Mouse (Mus musculus) lung, postnatal 0 days (tissue): ENCODE results near the gene Tor1aip1. TPM values are rescaled to one million over a fixed set of nuclear protein-coding genes. Genes with fewer than 3 reads are reported as not detected.
A peak's percentile ranks its signal among the peaks of the same experiment; 100 is the strongest.

Source experiments
- ATAC-seq: fragments of 200-750 bp; cut with Nextera tagmentation; 2 replicates; pipeline ENCODE4 v1.8.0; 2017; ENCODE audit warnings: moderate library complexity
- DNase-seq: peaks from one replicate; pipeline ENCODE4 v3.0.0-alpha.2; 2016; ENCODE audit warnings: low spot score
- H3K27ac ChIP-seq: fragments of 300-500 bp; sonication (generic); 2 replicates; pipeline ENCODE4 v1.5.1; 2014; ENCODE audit warnings: antibody characterized with exemption, mild to moderate bottlenecking, low read length, mixed read lengths
- H3K27me3 ChIP-seq: fragments of 300-500 bp; sonication (generic); replicated peaks from 2 replicates; pipeline ENCODE4 v1.6.1; 2014; ENCODE audit warnings: low read length, mixed read lengths; ENCODE audit not compliant: insufficient read depth
- H3K36me3 ChIP-seq: fragments of 300-500 bp; sonication (generic); 2 replicates; pipeline ENCODE4 v1.6.1; 2014; ENCODE audit warnings: low read length, mixed read lengths; ENCODE audit not compliant: insufficient read depth
- H3K4me1 ChIP-seq: fragments of 300-500 bp; sonication (generic); 2 replicates; pipeline ENCODE4 v1.6.1; 2014; ENCODE audit warnings: antibody characterized with exemption, low read depth, low read length, mixed read lengths; ENCODE audit not compliant: insufficient read depth
- H3K4me2 ChIP-seq: fragments of 300-500 bp; sonication (generic); replicated peaks from 2 replicates; pipeline ENCODE4 v1.6.1; 2014; ENCODE audit warnings: low read depth, mild to moderate bottlenecking, low read length, moderate library complexity, mixed read lengths
- H3K4me3 ChIP-seq: fragments of 300-500 bp; sonication (generic); 2 replicates; pipeline ENCODE4 v1.5.1; 2014; ENCODE audit warnings: low read depth, low read length
- H3K9ac ChIP-seq: fragments of 300-500 bp; sonication (generic); replicated peaks from 2 replicates; pipeline ENCODE4 v1.6.1; 2014; ENCODE audit warnings: low read depth, mild to moderate bottlenecking
- H3K9me3 ChIP-seq: fragments of 300-500 bp; sonication (generic); 2 replicates; pipeline ENCODE4 v1.6.1; 2016; ENCODE audit warnings: low read length, mixed read lengths
- CTCF ChIP-seq: IDR thresholded peaks from 2 replicates; pipeline ENCODE4 v1.5.1; 2016; ENCODE audit warnings: antibody characterized with exemption, mild to moderate bottlenecking
- EP300 ChIP-seq: IDR thresholded peaks from 2 replicates; pipeline ENCODE4 v1.6.1; 2016; ENCODE audit warnings: antibody characterized with exemption, mild to moderate bottlenecking, control low read depth
- WGBS: fragments of 180-500 bp; shearing (Covaris S2); extraction: QIAGEN DNeasy Blood & Tissue Kit; methylation state at CpG from one replicate; pipeline ENCODE4 v1.1.7; 2014; 5-methylcytosine and 5-hydroxymethylcytosine counted together
- polyA plus RNA-seq: library from polyadenylated mRNA; unstranded; fragments of >200 nt; fragmentation: Nextera tagmentation; extraction: Ambion mirVana; gene quantifications from 2 replicates; pipeline ENCODE4 v1.2.1, GENCODE M21; 2015

Tor1aip1 gene
- polyA plus RNA-seq, 1 experiment from 2014 or later, result 54.8 TPM

DNA sequence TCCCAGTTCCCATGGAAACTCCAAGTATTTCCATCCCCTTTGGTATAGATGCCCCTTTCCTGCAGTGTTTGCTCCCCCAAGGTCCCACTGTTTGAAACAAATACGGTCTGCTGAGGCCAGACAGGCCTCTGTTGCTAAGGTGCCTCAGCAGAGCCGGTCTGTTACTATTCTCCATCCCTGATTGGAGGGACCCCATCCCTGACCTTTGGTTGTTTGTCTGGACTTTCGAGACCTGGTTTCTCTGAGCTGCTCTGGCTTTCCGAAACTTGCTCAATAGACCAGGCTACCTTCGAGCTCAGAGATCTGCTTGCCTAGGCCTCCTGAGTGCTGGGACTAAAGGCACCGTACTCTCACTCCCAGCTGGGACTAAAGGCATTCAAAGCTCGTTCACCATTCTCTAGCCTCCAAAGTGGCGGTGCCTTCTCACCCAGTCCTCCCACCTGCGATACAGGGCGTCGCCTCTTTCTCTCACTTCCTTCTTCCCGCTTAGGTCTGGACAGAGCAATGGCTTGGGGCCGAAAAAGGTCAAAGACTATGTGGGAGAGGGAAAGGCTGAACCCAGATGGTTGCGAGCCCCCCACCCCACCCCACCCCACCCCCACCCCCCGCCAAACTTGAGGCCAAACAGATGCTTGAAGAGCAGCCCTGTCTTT is 37.0 kb upstream of the Tor1aip1 start:
- no peaks in the 10 kb centered on the region for H3K9me3 ChIP-seq
- H3K27me3 ChIP-seq, result no peaks in the 10 kb centered on the region
- H3K27ac ChIP-seq, result no peak overlapping the region
- DNase-seq (no peak), ATAC-seq (no peak)
- H3K9ac ChIP-seq, result no peak overlapping the region
- 60% methylated on average over 15 of the region's 15 CpGs for WGBS
- no peaks in the 10 kb centered on the region for H3K36me3 ChIP-seq
- no peak overlapping the region for H3K4me2 ChIP-seq
- no peak for TF ChIP-seq EP300
- no peaks in the 10 kb centered on the region for H3K4me1 ChIP-seq
- H3K4me3 ChIP-seq, result no peak overlapping the region

DNA sequence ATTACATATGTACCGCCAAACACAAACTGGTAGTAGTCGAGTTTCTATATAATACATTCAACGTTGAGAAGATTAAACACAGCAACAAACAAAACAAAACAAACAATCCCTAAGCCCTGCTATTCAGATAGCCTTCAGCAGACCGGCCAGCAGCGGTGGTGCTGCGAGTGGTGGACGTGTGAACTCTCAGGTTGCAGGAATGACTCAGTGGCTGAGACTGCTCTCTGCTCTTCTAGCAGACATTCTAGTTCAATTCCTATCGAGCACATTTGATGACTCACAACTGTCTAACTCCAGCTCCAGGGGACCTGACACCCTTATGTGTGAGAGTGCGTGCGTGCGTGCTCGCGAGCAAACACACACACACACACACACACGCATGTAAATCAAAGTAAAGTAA is 33.8 kb upstream of the Tor1aip1 start:
- no peak overlapping the region for H3K4me2 ChIP-seq
- TF ChIP-seq CTCF (no peak), EP300 (no peak)
- H3K27ac ChIP-seq, result no peak overlapping the region
- H3K36me3 ChIP-seq, result no peaks in the 10 kb centered on the region; the same call in 1 of the 2 replicates
- H3K27me3 ChIP-seq, result no peaks in the 10 kb centered on the region
- DNase-seq (no peak), ATAC-seq (no peak)
- H3K9ac ChIP-seq, result no peak overlapping the region
- no peak overlapping the region for H3K4me3 ChIP-seq
- H3K9me3 ChIP-seq, result no peaks in the 10 kb centered on the region
- H3K4me1 ChIP-seq, result no peaks in the 10 kb centered on the region
- 69% methylated on average over 14 of the region's 14 CpGs for WGBS

DNA sequence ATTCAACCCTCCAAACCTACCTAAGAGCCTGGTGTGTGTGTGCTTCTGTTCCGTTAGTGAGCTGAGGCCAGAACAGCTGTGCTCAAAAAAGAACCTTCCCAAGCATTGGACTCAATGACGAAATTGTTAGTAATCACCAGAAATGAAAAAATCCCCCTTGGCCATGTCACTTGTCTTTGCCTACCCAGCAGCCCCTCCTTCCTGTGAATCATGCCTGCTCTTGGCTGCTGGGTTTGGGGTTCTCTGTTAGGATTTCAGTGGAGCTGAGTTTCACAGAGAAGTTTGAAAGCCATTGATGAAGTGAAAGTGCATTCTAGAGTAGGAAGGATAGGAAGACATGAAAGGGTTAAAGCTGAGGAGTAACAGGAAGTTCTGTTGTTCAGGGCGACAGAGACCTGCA is 29.9 kb upstream of the Tor1aip1 start:
- Histone ChIP-seq H3K4me2 (no peak overlapping the region), H3K36me3 (peaks cover 29% of the 10 kb centered on the region), H3K9me3 (no peaks in the 10 kb centered on the region), H3K4me3 (no peak overlapping the region), H3K9ac (no peak overlapping the region), H3K4me1 (no peaks in the 10 kb centered on the region), H3K27me3 (no peaks in the 10 kb centered on the region), H3K27ac (no peak overlapping the region)
- peak; percentile 53 for DNase-seq
- TF ChIP-seq EP300 (no peak), CTCF (no peak)
- 57% methylated on average over 3 of the region's 3 CpGs for WGBS
- peak; percentile 12; the same call in 1 of the 2 replicates for ATAC-seq

DNA sequence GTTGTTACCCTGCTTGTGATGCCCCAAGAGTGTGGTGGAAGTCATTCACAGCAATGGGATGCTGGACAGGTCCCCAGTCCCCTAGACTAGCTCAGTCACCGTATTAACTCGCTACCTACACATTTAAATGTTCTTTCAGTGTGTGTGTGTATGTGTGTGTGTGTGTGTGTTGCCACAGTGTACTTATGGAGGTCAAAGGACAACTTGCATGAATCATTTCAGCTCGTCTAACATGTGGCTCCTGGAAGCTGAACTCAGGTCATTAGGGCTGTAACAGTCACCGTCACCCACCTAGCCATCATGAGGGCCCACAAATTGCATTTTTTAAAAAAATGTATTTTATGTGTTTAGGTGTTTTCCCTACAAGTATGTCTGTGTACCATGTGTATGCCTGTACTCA is 25.9 kb upstream of the Tor1aip1 start:
- Histone ChIP-seq H3K4me1 (no peaks in the 10 kb centered on the region), H3K27ac (no peak overlapping the region), H3K9ac (no peak overlapping the region), H3K27me3 (no peaks in the 10 kb centered on the region), H3K9me3 (no peaks in the 10 kb centered on the region), H3K36me3 (peaks cover 32% of the 10 kb centered on the region), H3K4me2 (no peak overlapping the region), H3K4me3 (no peak overlapping the region)
- no peak for TF ChIP-seq EP300
- no peak for TF ChIP-seq CTCF
- ATAC-seq, result no peak
- DNase-seq, result no peak
- 77% methylated on average over 4 of the region's 4 CpGs for WGBS

DNA sequence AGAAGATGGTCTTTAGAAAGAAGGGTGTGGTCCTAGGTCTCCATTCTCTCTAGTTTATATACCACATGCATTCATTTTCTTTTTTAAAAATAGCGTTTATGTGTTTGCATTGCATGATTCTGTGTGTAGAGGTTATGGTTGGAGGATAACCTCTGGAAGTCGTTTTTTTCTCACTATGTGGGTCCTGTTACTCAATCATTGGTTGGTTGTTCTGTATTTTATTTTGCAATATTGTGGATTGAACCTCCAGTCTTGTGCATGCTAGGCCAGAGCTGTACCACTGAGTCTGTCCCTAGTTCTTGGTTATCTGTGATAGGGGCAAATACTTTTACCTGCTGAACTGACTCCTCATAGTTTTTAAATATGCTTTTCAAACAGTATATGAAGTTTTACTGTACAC is 21.9 kb upstream of the Tor1aip1 start:
- TF ChIP-seq EP300 (no peak), CTCF (no peak)
- ATAC-seq (no peak), DNase-seq (no peak)
- H3K4me3 ChIP-seq, result no peak overlapping the region
- H3K9me3 ChIP-seq, result no peaks in the 10 kb centered on the region
- H3K27me3 ChIP-seq, result no peaks in the 10 kb centered on the region
- H3K4me2 ChIP-seq, result no peak overlapping the region
- H3K27ac ChIP-seq, result no peak overlapping the region
- 62% methylated on average over 2 of the region's 2 CpGs for WGBS
- peaks cover 16% of the 10 kb centered on the region for H3K36me3 ChIP-seq
- no peak overlapping the region for H3K9ac ChIP-seq
- H3K4me1 ChIP-seq, result no peaks in the 10 kb centered on the region

DNA sequence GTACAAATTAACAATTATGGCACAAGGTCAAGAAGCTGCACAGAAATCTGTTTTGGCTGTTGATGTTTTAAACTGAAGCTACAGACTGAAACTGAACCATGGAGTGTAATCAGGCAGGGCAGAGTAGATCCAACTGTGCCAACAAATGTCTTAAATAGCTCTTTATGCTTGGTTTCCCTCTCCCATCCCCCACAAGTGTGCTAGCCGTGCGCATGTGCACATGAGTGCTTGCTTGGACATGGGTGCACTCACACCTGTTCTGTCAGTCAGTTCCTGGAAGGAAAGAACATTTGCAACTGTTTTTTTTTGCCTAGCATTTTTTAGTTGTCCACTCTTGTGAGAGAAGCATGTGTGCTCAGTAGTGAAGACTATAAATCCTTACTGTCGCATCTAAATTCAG is 10.4 kb upstream of the Tor1aip1 start:
- 75% methylated on average over 3 of the region's 3 CpGs for WGBS
- H3K36me3 ChIP-seq, result peaks cover 9% of the 10 kb centered on the region

More for the DNA sequence above, 10.4 kb upstream of the Tor1aip1 start:
- DNase-seq (peak; percentile 42), ATAC-seq (0 out of 2 replicates have a peak, but pooled peaks have one; percentile 50)
- Histone ChIP-seq H3K27ac (no peak overlapping the region), H3K4me3 (no peak overlapping the region), H3K4me1 (peaks cover 10% of the 10 kb centered on the region; the same call in 1 of the 2 replicates), H3K27me3 (no peaks in the 10 kb centered on the region), H3K9me3 (no peaks in the 10 kb centered on the region), H3K4me2 (no peak overlapping the region), H3K9ac (no peak overlapping the region)
- TF ChIP-seq EP300 (no peak), CTCF (no peak)
